Mouse (Mus musculus) forebrain, embryonic 10.5 days (tissue): Measurements from ENCODE around the gene Zfp740. TPM values are rescaled to one million over a fixed set of nuclear protein-coding genes. Genes with fewer than 3 reads are reported as not detected.
A peak's percentile ranks its signal among the peaks of the same experiment; 100 is the strongest.

Experiments
- DNase-seq: peaks from one replicate; pipeline ENCODE4 v3.0.0-alpha.2; 2017; ENCODE audit warnings: low spot score; ENCODE audit errors: extremely low spot score
- H3K27ac ChIP-seq: fragments of 300-500 bp; sonication (generic); 2 replicates; pipeline ENCODE4 v1.5.1; 2016; ENCODE audit warnings: mild to moderate bottlenecking
- H3K27me3 ChIP-seq: fragments of 300-500 bp; sonication (generic); 2 replicates; pipeline ENCODE4 v1.6.1; 2016; ENCODE audit warnings: mild to moderate bottlenecking; ENCODE audit not compliant: poor library complexity, severe bottlenecking
- H3K36me3 ChIP-seq: fragments of 300-500 bp; sonication (generic); replicated peaks from 2 replicates; pipeline ENCODE4 v1.6.1; 2016; ENCODE audit warnings: mild to moderate bottlenecking, moderate library complexity
- H3K4me1 ChIP-seq: fragments of 300-500 bp; sonication (generic); 2 replicates; pipeline ENCODE4 v1.6.1; 2016
- H3K4me3 ChIP-seq: fragments of 300-500 bp; sonication (generic); 2 replicates; pipeline ENCODE4 v1.5.1; 2016; ENCODE audit warnings: mild to moderate bottlenecking, moderate library complexity
- H3K9me3 ChIP-seq: fragments of 300-500 bp; sonication (generic); 2 replicates; pipeline ENCODE4 v1.6.1; 2016; ENCODE audit warnings: mild to moderate bottlenecking, moderate library complexity
- WGBS: fragments of 180-500 bp; shearing (Covaris S2); methylation state at CpG from one replicate; pipeline ENCODE4 v1.1.7; 2016; 5-methylcytosine and 5-hydroxymethylcytosine counted together
- polyA plus RNA-seq: library from polyadenylated mRNA; unstranded; fragments of >200 nt; fragmentation: Nextera tagmentation; extraction: Ambion mirVana; gene quantifications from 2 replicates; pipeline ENCODE4 v1.2.1, GENCODE M21; 2016

Gene Zfp740
- polyA plus RNA-seq, 1 experiment from 2014 or later = 71.7 TPM

DNA sequence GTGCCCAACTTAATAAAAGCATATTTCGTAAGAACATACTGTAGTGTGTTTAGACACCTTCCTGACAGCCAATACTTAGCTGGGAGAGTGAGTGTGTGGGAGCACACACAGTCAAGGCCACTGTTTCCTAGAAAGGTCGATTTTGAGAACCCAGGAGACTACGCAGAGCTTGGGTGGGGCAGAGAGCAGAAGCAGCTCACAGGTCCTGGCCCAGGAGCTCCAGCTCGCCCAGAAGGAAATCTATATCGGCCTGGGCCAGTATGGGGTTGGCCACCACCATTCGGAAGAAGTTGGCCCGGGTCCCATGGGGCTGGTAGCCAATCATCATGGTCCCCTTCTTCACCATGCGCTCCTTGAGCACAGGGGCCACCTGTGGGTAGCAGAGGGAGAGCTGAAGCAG lies 25.6 kb upstream of the Zfp740 start:
- DNase-seq = no peak
- Histone ChIP-seq H3K27me3 (no peaks in the 10 kb centered on the region), H3K9me3 (no peaks in the 10 kb centered on the region), H3K4me3 (no peak overlapping the region), H3K27ac (no peak overlapping the region), H3K36me3 (peaks cover 17% of the 10 kb centered on the region), H3K4me1 (no peaks in the 10 kb centered on the region)
- WGBS = 92% methylated on average over 8 of the region's 8 CpGs

DNA sequence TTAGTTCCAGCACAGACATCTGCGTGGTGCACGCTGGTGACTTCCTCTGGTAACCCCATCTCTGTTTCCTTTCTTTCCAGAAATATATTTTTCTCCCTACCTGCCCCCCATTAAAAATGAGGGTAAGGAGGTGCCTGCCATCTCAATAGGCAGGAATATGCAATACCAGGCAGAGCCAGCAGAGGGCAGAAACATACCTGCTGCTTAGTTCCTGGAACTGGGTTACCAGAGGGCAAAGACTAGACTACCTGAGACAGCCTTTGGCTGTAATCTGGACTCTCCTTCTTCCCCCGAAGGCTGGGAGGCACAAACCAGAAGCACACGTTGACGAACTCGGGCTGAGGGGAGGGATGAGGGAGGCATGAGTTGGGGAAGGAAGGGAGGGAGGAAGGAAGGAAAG lies 24.8 kb upstream of the Zfp740 start:
- Histone ChIP-seq H3K4me3 (no peak overlapping the region), H3K36me3 (peaks cover 17% of the 10 kb centered on the region), H3K4me1 (no peaks in the 10 kb centered on the region), H3K27ac (no peak overlapping the region), H3K9me3 (no peaks in the 10 kb centered on the region), H3K27me3 (no peaks in the 10 kb centered on the region)
- peak; percentile 63 for DNase-seq
- 22% methylated on average over 6 of the region's 6 CpGs for WGBS

DNA sequence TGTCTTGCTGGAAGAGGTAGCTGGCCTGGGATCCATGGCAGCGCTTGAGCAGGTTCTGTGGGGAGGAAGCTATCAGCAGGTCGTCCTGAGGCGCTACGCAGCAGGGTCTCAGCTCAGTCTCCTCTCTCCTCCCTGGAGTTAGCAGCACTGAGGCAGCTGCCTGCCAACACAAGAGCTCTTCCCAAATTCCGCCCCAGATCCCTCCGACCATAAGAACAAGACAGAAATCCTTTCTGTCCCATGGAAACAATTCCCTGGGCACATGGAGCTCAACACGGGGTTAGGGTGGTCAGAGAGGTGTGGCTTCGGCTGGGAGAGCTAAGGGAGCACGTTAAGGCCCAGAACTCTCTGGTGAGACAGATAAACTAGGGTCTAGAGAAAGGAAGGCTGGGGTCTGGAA lies 23.9 kb upstream of the Zfp740 start:
- H3K4me3 ChIP-seq = no peak overlapping the region
- WGBS = 84% methylated on average over 9 of the region's 9 CpGs
- H3K27me3 ChIP-seq = no peaks in the 10 kb centered on the region
- H3K9me3 ChIP-seq = no peaks in the 10 kb centered on the region
- no peaks in the 10 kb centered on the region for H3K4me1 ChIP-seq
- 0 out of 2 replicates have a peak overlapping the region, but pooled peaks have one; percentile 12 for H3K27ac ChIP-seq
- H3K36me3 ChIP-seq = peaks cover 23% of the 10 kb centered on the region
- DNase-seq = no peak

DNA sequence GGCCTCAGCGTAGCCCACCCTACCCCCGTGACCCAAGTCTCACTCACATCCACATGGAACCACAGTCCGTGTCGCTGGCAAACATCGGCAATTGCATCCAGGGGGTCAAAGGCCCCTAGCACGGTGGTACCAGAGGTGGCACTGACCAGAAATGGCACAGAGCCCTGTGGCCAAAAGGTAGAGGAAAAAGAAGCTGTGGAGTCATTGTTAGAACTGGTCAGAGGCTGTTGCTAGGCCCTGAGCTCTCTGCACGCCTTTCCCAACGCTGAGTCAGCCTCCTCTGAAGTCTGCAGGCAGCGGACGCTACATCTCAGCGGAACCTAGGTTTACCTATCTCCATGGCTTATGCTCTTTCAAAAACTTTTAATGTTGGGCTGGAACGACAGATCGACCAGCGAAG lies 23.1 kb upstream of the Zfp740 start:
- no peaks in the 10 kb centered on the region for H3K4me1 ChIP-seq
- peaks cover 30% of the 10 kb centered on the region for H3K36me3 ChIP-seq
- H3K27ac ChIP-seq = peak overlapping the region; percentile 20; the same call in 1 of the 2 replicates
- H3K9me3 ChIP-seq = no peaks in the 10 kb centered on the region
- H3K27me3 ChIP-seq = no peaks in the 10 kb centered on the region
- DNase-seq = no peak
- WGBS = 94% methylated on average over 14 of the region's 14 CpGs
- no peak overlapping the region for H3K4me3 ChIP-seq

DNA sequence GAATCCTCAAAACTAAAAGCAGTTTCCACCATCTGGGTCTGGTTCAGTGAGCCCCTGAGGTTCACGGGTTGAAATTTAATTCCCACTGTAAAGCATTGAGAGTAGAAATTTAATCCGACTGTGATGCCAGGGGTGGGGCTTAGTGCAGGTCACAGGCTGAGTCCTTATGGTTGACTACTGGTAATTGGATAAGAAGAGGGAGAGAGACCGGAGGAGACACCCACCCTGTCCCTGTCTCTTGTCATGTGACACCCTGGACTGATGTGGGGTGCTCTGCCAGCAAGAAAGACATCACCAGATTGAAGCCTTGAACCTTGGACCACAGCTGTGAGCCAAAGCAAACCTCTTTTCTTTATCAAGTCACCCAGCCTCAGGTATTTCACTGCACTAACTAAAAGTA lies 20.0 kb upstream of the Zfp740 start:
- 88% methylated on average over 3 of the region's 3 CpGs for WGBS

DNA sequence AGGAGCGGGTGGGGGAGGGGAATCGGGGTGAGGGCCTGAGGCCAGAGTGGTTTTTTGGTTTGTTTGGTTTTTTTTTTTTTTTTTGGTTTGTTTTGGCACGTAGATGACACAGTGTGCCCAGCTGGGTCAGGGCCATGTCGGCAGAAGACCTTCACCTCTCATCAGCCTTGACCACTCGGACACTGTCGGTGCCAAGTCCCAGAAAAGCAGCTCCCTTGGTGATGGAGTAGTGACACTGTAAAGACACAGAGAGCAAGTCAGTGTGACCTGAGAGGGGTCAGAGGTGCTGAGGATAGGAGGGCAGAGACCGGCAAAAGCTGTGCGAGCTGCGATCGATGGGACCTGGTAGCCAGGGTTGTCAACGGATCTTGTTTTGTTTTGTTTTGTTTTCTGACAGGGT lies 16.8 kb upstream of the Zfp740 start:
- no peaks in the 10 kb centered on the region for H3K9me3 ChIP-seq
- 82% methylated on average over 11 of the region's 11 CpGs for WGBS
- no peak for DNase-seq
- peaks cover 13% of the 10 kb centered on the region for H3K4me1 ChIP-seq
- no peak overlapping the region for H3K4me3 ChIP-seq
- H3K27ac ChIP-seq = no peak overlapping the region
- no peaks in the 10 kb centered on the region for H3K27me3 ChIP-seq
- H3K36me3 ChIP-seq = peaks cover 36% of the 10 kb centered on the region

More for the DNA sequence above, 20.0 kb upstream of the Zfp740 start:
- Histone ChIP-seq H3K27ac (no peak overlapping the region), H3K9me3 (no peaks in the 10 kb centered on the region), H3K4me1 (peaks cover 2% of the 10 kb centered on the region), H3K27me3 (no peaks in the 10 kb centered on the region), H3K36me3 (peaks cover 45% of the 10 kb centered on the region), H3K4me3 (no peak overlapping the region)
- no peak for DNase-seq

DNA sequence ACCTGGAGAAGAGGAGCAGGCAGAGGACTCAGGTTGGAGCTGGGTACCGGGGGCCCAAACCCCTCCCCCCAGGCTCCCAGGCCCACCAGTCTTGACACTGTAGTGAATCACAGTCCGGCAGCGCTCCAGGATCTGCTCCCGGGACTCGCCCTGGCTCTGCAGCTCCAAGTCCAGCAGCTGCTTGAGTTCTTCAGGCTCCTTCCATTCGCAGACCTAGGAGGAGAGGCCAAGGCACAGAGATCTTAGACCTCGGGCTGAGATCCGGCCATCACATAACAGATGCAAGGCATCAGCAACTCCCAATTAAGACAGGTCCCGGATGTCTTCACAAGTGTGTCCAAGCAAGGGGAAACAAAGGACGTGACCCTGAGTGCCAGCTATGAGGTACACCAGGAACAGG lies 15.0 kb upstream of the Zfp740 start:
- Histone ChIP-seq H3K9me3 (no peaks in the 10 kb centered on the region), H3K27ac (peak overlapping the region; percentile 62), H3K36me3 (peaks cover 36% of the 10 kb centered on the region), H3K27me3 (no peaks in the 10 kb centered on the region), H3K4me3 (no peak overlapping the region), H3K4me1 (peaks cover 25% of the 10 kb centered on the region)
- 93% methylated on average over 10 of the region's 10 CpGs for WGBS
- no peak for DNase-seq

DNA sequence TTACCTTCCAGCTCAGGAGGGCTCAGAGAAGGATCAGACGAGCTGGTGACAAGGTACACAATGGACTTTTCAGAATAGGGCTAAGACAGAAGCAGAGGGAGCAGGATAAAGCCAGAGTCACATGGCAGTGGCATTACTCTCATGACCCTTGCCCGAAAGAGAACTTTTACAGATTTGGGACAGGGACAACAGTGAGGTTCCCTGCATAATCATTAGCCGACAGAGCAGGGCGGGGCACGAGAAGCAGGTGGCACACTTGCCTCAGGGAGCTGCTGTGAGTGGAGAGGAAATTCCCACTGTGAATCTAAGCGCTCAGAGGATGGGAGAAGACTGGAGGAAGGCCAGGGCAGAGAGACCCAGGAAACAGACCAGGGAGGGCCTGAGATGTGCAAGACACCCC lies 14.2 kb upstream of the Zfp740 start:
- Histone ChIP-seq H3K36me3 (peaks cover 32% of the 10 kb centered on the region), H3K4me1 (peaks cover 25% of the 10 kb centered on the region), H3K27me3 (no peaks in the 10 kb centered on the region), H3K27ac (peak overlapping the region; percentile 62; the same call in 1 of the 2 replicates), H3K9me3 (no peaks in the 10 kb centered on the region), H3K4me3 (no peak overlapping the region)
- no peak for DNase-seq
- WGBS = 66% methylated on average over 6 of the region's 6 CpGs

DNA sequence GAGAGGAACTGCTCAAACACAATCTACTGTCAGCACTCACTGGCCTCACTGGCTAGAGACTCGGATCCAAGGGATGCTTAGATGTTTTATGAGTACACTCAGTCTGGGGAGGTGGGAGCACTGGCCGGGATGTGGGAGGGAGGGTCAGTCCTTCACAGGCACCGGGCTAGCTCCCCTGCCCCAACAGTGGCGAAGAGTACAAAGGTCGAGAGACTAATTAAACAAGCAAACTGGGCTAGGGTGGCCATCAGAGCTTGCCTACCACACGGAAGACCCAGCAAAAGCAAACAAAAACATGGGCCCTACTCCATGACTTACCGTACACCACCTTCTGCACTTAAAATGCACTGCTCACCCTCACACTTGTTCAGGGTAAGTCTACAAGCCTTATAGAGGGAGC lies 11.3 kb upstream of the Zfp740 start:
- peaks cover 7% of the 10 kb centered on the region; the same call in 1 of the 2 replicates for H3K36me3 ChIP-seq
- H3K9me3 ChIP-seq = no peaks in the 10 kb centered on the region
- no peak for DNase-seq
- no peak overlapping the region for H3K27ac ChIP-seq
- WGBS = 80% methylated on average over 7 of the region's 7 CpGs
- H3K4me3 ChIP-seq = no peak overlapping the region
- no peaks in the 10 kb centered on the region for H3K27me3 ChIP-seq
- peaks cover 25% of the 10 kb centered on the region for H3K4me1 ChIP-seq

DNA sequence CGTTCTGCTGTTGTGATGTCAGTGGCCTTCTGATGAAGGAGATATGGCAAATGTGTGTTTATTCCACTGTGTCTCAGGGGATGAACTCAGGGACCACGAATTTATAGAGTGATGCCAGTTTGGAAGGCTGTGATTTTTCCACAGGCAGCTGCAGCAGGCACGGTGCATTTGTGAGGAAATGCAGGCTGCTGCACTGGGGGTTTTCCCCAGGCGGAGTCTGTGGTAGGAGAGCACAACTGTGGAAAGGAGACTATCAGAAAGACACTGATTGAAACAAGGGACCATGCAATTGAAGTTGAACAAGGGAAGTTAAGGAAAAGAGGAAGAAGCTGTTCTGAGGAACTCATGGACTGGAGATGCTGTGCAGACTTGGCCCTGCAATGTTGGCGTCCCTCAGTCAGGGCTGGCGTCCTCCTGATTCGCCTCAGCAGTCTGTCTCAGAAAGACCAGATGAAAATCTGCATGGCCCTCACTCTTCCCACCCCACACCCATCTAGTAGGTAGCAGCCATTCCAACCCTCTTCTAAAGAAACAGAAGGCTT lies 10.7 kb upstream of the Zfp740 start:
- H3K27ac ChIP-seq = no peak overlapping the region
- 82% methylated on average over 7 of the region's 7 CpGs for WGBS
- no peak for DNase-seq
- no peaks in the 10 kb centered on the region for H3K27me3 ChIP-seq
- no peak overlapping the region for H3K4me3 ChIP-seq
- no peaks in the 10 kb centered on the region for H3K9me3 ChIP-seq
- H3K4me1 ChIP-seq = peaks cover 25% of the 10 kb centered on the region
- peaks cover 5% of the 10 kb centered on the region; the same call in 1 of the 2 replicates for H3K36me3 ChIP-seq

DNA sequence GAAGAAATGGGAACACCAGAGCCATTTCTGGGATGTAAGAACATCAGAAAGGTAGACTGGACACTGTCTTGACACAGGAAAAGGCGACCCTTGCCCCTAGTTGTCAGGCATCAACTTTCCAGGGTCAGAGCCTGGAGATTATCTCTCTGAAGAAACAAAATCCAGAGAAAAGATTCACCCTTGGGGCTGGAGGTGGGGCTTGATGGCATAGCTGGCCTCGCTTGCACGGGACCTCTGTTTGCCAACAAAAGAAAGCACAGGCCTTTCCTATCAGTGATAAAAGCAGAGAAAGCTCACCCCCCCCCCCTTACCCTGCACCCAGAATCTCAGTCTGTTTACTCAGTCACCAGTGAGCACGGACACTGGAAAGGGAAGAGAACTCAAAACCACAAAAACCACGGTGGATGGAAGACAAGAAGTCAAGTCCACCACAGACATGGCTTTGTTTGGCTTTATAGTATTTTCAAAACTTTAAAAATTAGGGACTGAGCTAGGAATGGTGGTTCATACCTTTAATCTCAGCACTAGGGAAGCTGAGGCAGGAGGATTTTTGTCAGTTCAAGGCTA lies 10.1 kb upstream of the Zfp740 start:
- H3K9me3 ChIP-seq = no peaks in the 10 kb centered on the region
- WGBS = 65% methylated on average over 5 of the region's 5 CpGs
- H3K27ac ChIP-seq = no peak overlapping the region
- peaks cover 4% of the 10 kb centered on the region; the same call in 1 of the 2 replicates for H3K36me3 ChIP-seq
- no peak overlapping the region for H3K4me3 ChIP-seq
- peaks cover 24% of the 10 kb centered on the region for H3K4me1 ChIP-seq
- H3K27me3 ChIP-seq = no peaks in the 10 kb centered on the region
- no peak for DNase-seq

DNA sequence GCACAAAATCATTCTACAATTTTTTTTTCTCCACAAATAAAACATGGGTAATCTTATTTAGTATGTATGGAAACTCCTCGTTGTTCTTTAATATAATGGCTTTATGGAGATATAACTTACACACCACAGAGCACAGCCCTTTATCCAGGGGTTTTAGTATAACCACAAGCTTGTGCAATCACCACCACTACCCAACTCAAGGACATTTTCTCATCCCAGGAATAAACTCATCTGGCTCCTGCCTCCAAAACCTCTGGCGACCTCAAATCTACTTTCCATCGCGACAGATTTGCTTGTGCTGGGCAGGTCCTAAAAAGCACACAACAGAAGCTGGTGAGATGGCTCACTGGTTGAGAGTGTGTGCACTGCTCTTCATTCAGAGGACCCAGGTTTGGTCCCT lies 9.4 kb upstream of the Zfp740 start:
- no peak overlapping the region for H3K4me3 ChIP-seq
- DNase-seq = no peak
- 92% methylated on average over 4 of the region's 4 CpGs for WGBS
- H3K4me1 ChIP-seq = peaks cover 17% of the 10 kb centered on the region
- H3K9me3 ChIP-seq = no peaks in the 10 kb centered on the region
- H3K27ac ChIP-seq = no peak overlapping the region
- H3K27me3 ChIP-seq = no peaks in the 10 kb centered on the region
- peaks cover 2% of the 10 kb centered on the region; the same call in 1 of the 2 replicates for H3K36me3 ChIP-seq

DNA sequence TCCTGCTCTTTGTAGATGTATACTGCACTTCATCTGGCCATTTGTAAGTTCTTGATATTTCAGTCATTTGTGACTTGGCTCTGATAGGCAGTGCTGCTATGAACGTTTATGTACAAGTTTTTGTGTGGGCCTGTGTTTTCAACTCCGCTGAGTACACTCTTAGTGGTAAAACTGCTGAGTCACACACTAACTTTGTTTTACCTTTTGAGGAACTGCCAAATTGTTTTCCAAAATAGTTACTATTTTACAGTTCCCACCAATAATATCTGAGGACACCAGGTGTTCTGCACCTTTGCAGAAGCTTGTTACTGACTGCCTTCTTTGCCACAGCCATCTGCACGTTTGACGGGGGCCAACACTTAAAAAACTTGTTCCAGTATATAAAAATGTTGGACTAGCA lies 8.6 kb upstream of the Zfp740 start:
- 88% methylated on average over 4 of the region's 4 CpGs for WGBS
- H3K4me3 ChIP-seq = no peak overlapping the region
- H3K27ac ChIP-seq = no peak overlapping the region
- no peaks in the 10 kb centered on the region for H3K27me3 ChIP-seq
- 0 out of 2 replicates have a peak, but pooled peaks cover 12% of the 10 kb centered on the region for H3K4me1 ChIP-seq
- no peaks in the 10 kb centered on the region for H3K9me3 ChIP-seq
- no peak for DNase-seq
- peaks cover 2% of the 10 kb centered on the region; the same call in 1 of the 2 replicates for H3K36me3 ChIP-seq
